Mouse (Mus musculus) stomach, embryonic 14.5 days (tissue): Measurements from ENCODE around the gene Pex11b. TPM values are rescaled to one million over a fixed set of nuclear protein-coding genes. Genes with fewer than 3 reads are reported as not detected.

Source experiments
- polyA plus RNA-seq: library from polyadenylated mRNA; unstranded; fragments of >200 nt; fragmentation: Nextera tagmentation; extraction: Ambion mirVana; gene quantifications from 2 replicates; pipeline ENCODE4 v1.2.1, GENCODE M21; 2014

Pex11b gene
- polyA plus RNA-seq, 1 experiment from 2014 or later = 45.4 TPM

Other genes with a start within 250 kb of the Pex11b start
- not detected in 2 replicates for gene BC107364, start 183.1 kb upstream of the Pex11b start, polyA plus RNA-seq
- 0.20 TPM in 1 of 2 replicates, not detected in the other for gene Hfe2, start 110.2 kb upstream of the Pex11b start, polyA plus RNA-seq
- 155 and 168 TPM in 2 replicates for gene Txnip, start 77.4 kb upstream of the Pex11b start, polyA plus RNA-seq
- 0.69 and 1.9 TPM in 2 replicates for gene Gm16253, start 58.4 kb upstream of the Pex11b start, polyA plus RNA-seq
- 21.5 and 29.5 TPM in 2 replicates for gene Polr3gl, start 41.2 kb upstream of the Pex11b start, polyA plus RNA-seq
- 2.9 and 3.4 TPM in 2 replicates for gene Ankrd34a, start 38.7 kb upstream of the Pex11b start, polyA plus RNA-seq
- gene Lix1l, start 34.2 kb upstream of the Pex11b start, polyA plus RNA-seq = 10.6 TPM in 2 replicates
- 144 and 147 TPM in 2 replicates for gene Rbm8a, start 5.4 kb upstream of the Pex11b start, polyA plus RNA-seq
- gene Gm42957, start 98 bp downstream of the Pex11b start, polyA plus RNA-seq = 0.07 TPM in 1 of 2 replicates, not detected in the other
- gene Itga10, start 10.2 kb downstream of the Pex11b start, polyA plus RNA-seq = 0.88 and 1.00 TPM in 2 replicates
- gene Ankrd35, start 34.8 kb downstream of the Pex11b start, polyA plus RNA-seq = 0.82 and 1.1 TPM in 2 replicates
- gene Pias3, start 61.0 kb downstream of the Pex11b start, polyA plus RNA-seq = 52.6 and 59.4 TPM in 2 replicates
- gene Nudt17, start 73.2 kb downstream of the Pex11b start, polyA plus RNA-seq = 8.7 and 9.3 TPM in 2 replicates
- 31.8 and 32.5 TPM in 2 replicates for gene Polr3c, start 92.3 kb downstream of the Pex11b start, polyA plus RNA-seq
- 41.1 and 42.1 TPM in 2 replicates for gene Rnf115, start 92.3 kb downstream of the Pex11b start, polyA plus RNA-seq
- 0.28 TPM in 1 of 2 replicates, not detected in the other for gene Pdzk1, start 193.9 kb downstream of the Pex11b start, polyA plus RNA-seq
- gene Cd160, start 194.0 kb downstream of the Pex11b start, polyA plus RNA-seq = 0.31 and 0.32 TPM in 2 replicates